Mouse (Mus musculus): ENCODE data around the gene Btbd19. TPM values are rescaled to one million over a fixed set of nuclear protein-coding genes. Genes with fewer than 3 reads are reported as not detected.

Btbd19 gene
- polyA plus RNA-seq, 2 experiments = 6.2 to 16.0 TPM

DNA sequence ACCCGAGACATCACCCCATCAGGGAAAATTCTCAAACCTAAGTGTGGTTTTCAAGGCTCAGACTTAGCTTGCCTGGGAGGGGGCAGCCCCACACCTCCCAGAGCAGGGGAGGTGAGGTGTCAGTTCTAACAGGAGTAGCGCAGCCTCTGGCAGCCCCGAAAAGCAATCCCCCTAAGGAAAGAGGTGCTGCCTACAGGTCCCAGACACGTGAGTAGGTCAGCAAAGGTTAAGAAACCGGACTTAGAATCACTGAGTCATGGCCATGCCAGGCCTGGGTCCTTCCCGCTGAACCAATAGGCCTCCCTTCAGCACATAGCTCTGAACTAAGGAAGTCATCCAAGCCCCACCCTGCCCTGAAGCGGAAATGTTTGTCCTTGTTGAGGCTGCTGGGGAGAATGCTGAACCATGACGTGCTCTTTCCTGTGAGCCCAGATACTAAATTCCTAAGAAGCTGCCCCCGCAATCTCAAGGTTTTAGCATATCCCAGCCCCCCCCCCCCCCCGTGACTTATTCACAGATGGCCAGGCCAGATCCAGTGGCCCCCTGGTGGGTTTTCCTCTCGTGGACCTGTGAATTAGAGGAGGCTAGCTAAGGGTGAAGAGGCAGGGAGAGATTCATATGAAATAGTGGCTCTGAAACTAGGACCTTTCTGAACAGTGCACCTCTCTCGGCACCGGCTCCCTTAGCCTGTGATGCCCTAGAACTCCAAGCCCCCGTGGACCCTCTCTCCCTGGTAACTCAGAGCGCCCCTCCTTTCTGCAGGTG, 567 bp upstream of the Btbd19 start:
- H3K4me2 ChIP-seq (replicated peaks; ENCODE audit: low read depth, low read length, severe bottlenecking) = 0 out of 2 replicates have a peak overlapping the region, but pooled peaks have one; percentile 28
- H3K27me3 ChIP-seq (ENCODE audit: control insufficient read depth, insufficient read depth, low read length) = no peaks in the 10 kb centered on the region
- ATAC-seq (ENCODE audit: low FRiP score, low read depth) = peak; percentile 67
- no peak overlapping the region for H3K4me3 ChIP-seq (replicated peaks; ENCODE audit: low read length)
- peak; percentile 82 for DNase-seq (ENCODE audit: low spot score)
- peak overlapping the region; percentile 46 for H3K9ac ChIP-seq (ENCODE audit: low read depth, low read length, severe bottlenecking)
- H3K9me3 ChIP-seq (ENCODE audit: control insufficient read depth, low read length) = no peaks in the 10 kb centered on the region
- H3K4me1 ChIP-seq (ENCODE audit: control insufficient read depth, insufficient read depth, low read length) = peaks cover 19% of the 10 kb centered on the region
- H3K27ac ChIP-seq (replicated peaks; ENCODE audit: low read depth, low read length) = peak overlapping the region; percentile 86
- H3K36me3 ChIP-seq (ENCODE audit: control insufficient read depth, insufficient read depth, low read length) = peaks cover 7% of the 10 kb centered on the region; the same call in 1 of the 2 replicates
- WGBS = 44% methylated on average over 15 of the region's 15 CpGs
- TF ChIP-seq POLR2A (IDR thresholded peaks at IDR 0.05; ENCODE audit: borderline replicate concordance, extremely low read depth, insufficient read depth, insufficient read length) = no peak

DNA sequence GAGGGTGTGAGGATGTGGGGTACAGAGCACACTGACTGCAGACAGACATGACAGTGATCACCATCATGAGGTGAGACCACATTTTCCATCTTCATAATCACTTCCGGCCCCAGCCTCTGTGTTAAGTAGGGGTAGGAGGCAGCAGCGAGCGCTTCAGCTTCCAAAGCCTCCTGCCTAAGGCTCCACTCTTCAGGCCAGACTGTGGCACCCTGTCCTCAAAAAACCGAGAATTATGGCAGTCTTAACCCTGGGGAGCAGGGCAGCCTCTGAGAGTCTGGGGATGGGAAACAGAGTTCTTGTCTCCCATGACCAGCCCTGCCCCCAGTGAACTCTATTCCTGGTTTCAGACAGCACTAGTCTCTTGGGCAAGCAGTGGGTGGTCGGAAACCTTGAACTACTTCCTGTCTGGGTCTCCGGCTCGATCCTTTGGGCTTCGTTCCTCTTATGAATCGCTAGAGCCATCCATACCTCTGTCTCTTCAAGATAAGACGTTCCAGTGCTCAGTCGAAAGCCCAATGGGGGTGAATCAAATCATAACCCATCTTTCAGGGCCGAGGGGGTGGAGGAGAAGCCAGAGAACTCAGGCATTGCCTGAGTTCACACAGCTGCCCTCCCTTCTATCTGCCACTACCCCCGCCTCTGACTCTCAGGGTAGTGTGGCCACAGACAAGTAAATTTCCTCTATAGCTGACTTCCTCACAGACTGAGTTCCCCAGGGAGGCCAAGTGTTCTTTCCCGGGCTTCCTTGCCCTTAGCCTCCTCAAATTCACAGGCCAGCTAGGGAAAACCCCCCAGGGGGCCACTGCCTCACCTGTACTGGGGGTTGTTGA, 792 bp downstream of the Btbd19 start:
- DNase-seq (ENCODE audit: low spot score) (no peak), ATAC-seq (ENCODE audit: low FRiP score, low read depth) (no peak)
- WGBS = 64% methylated on average over 14 of the region's 14 CpGs
- peaks cover 23% of the 10 kb centered on the region for H3K4me1 ChIP-seq (ENCODE audit: control insufficient read depth, insufficient read depth, low read length)
- no peaks in the 10 kb centered on the region for H3K27me3 ChIP-seq (ENCODE audit: control insufficient read depth, insufficient read depth, low read length)
- no peak for TF ChIP-seq POLR2A (IDR thresholded peaks at IDR 0.05; ENCODE audit: borderline replicate concordance, extremely low read depth, insufficient read depth, insufficient read length)
- H3K4me3 ChIP-seq (replicated peaks; ENCODE audit: low read length) = no peak overlapping the region
- peak overlapping the region; percentile 28 for H3K4me2 ChIP-seq (replicated peaks; ENCODE audit: low read depth, low read length, severe bottlenecking)
- H3K36me3 ChIP-seq (ENCODE audit: control insufficient read depth, insufficient read depth, low read length) = peaks cover 6% of the 10 kb centered on the region; the same call in 1 of the 2 replicates
- H3K27ac ChIP-seq (replicated peaks; ENCODE audit: low read depth, low read length) = peak overlapping the region; percentile 86
- no peaks in the 10 kb centered on the region for H3K9me3 ChIP-seq (ENCODE audit: control insufficient read depth, low read length)
- peak overlapping the region; percentile 46 for H3K9ac ChIP-seq (ENCODE audit: low read depth, low read length, severe bottlenecking)

GRCm38 (mm10) chr4:117124218-117124517, 1.4 kb downstream of the Btbd19 start:
- TF ChIP-seq POLR2A (IDR thresholded peaks at IDR 0.05; ENCODE audit: borderline replicate concordance, extremely low read depth, insufficient read depth, insufficient read length) = no peak
- no peaks in the 10 kb centered on the region for H3K27me3 ChIP-seq (ENCODE audit: control insufficient read depth, insufficient read depth, low read length)
- H3K9ac ChIP-seq (ENCODE audit: low read depth, low read length, severe bottlenecking) = no peak overlapping the region
- H3K36me3 ChIP-seq (ENCODE audit: control insufficient read depth, insufficient read depth, low read length) = peaks cover 6% of the 10 kb centered on the region; the same call in 1 of the 2 replicates
- peaks cover 23% of the 10 kb centered on the region for H3K4me1 ChIP-seq (ENCODE audit: control insufficient read depth, insufficient read depth, low read length)
- H3K9me3 ChIP-seq (ENCODE audit: control insufficient read depth, low read length) = no peaks in the 10 kb centered on the region
- DNase-seq (ENCODE audit: low spot score) (no peak), ATAC-seq (ENCODE audit: low FRiP score, low read depth) (no peak)
- WGBS = 81% methylated on average over 3 of the region's 3 CpGs
- no peak overlapping the region for H3K4me3 ChIP-seq (replicated peaks; ENCODE audit: low read length)
- H3K27ac ChIP-seq (replicated peaks; ENCODE audit: low read depth, low read length) = no peak overlapping the region
- no peak overlapping the region for H3K4me2 ChIP-seq (replicated peaks; ENCODE audit: low read depth, low read length, severe bottlenecking)

GRCm38 (mm10) chr4:117123546-117124217, 1.8 kb downstream of the Btbd19 start:
- Histone ChIP-seq H3K4me1 (ENCODE audit: control insufficient read depth, insufficient read depth, low read length) (peaks cover 23% of the 10 kb centered on the region), H3K9ac (ENCODE audit: low read depth, low read length, severe bottlenecking) (no peak overlapping the region), H3K4me3 (replicated peaks; ENCODE audit: low read length) (no peak overlapping the region), H3K9me3 (ENCODE audit: control insufficient read depth, low read length) (no peaks in the 10 kb centered on the region), H3K27ac (replicated peaks; ENCODE audit: low read depth, low read length) (no peak overlapping the region), H3K4me2 (replicated peaks; ENCODE audit: low read depth, low read length, severe bottlenecking) (no peak overlapping the region), H3K36me3 (ENCODE audit: control insufficient read depth, insufficient read depth, low read length) (peaks cover 6% of the 10 kb centered on the region; the same call in 1 of the 2 replicates), H3K27me3 (ENCODE audit: control insufficient read depth, insufficient read depth, low read length) (no peaks in the 10 kb centered on the region)
- no peak for TF ChIP-seq POLR2A (IDR thresholded peaks at IDR 0.05; ENCODE audit: borderline replicate concordance, extremely low read depth, insufficient read depth, insufficient read length)
- 89% methylated on average over 7 of the region's 9 CpGs for WGBS
- ATAC-seq (ENCODE audit: low FRiP score, low read depth) (no peak), DNase-seq (ENCODE audit: low spot score) (no peak)

GRCm38 (mm10) chr4:117122209-117122608, 3.3 kb downstream of the Btbd19 start:
- H3K4me3 ChIP-seq (replicated peaks; ENCODE audit: low read length) = no peak overlapping the region
- WGBS = 75% methylated on average over 4 of the region's 4 CpGs
- no peaks in the 10 kb centered on the region for H3K36me3 ChIP-seq (ENCODE audit: control insufficient read depth, insufficient read depth, low read length)
- no peak for DNase-seq (ENCODE audit: low spot score)
- peaks cover 23% of the 10 kb centered on the region for H3K4me1 ChIP-seq (ENCODE audit: control insufficient read depth, insufficient read depth, low read length)
- H3K9me3 ChIP-seq (ENCODE audit: control insufficient read depth, low read length) = no peaks in the 10 kb centered on the region
- ATAC-seq (ENCODE audit: low FRiP score, low read depth) = no peak
- no peak overlapping the region for H3K27ac ChIP-seq (replicated peaks; ENCODE audit: low read depth, low read length)
- no peak overlapping the region for H3K4me2 ChIP-seq (replicated peaks; ENCODE audit: low read depth, low read length, severe bottlenecking)
- no peak for TF ChIP-seq POLR2A (IDR thresholded peaks at IDR 0.05; ENCODE audit: borderline replicate concordance, extremely low read depth, insufficient read depth, insufficient read length)
- 0 out of 2 replicates have a peak overlapping the region, but pooled peaks have one; percentile 28 for H3K9ac ChIP-seq (ENCODE audit: low read depth, low read length, severe bottlenecking)
- H3K27me3 ChIP-seq (ENCODE audit: control insufficient read depth, insufficient read depth, low read length) = no peaks in the 10 kb centered on the region

All from limb, embryonic 14.5 days (tissue).